Mouse (Mus musculus) forebrain, embryonic 11.5 days (tissue): ENCODE results near the gene Mafg. TPM values are rescaled to one million over a fixed set of nuclear protein-coding genes. Genes with fewer than 3 reads are reported as not detected.
"Not testable (repeated sequence)": the region's sequence is repeated elsewhere in the genome, so short reads cannot be mapped to it uniquely, and the experiment has no call there.

Experiments
- ATAC-seq: fragments of 200-750 bp; cut with Nextera tagmentation; replicated peaks from 2 replicates; pipeline ENCODE4 v1.8.0; 2017; ENCODE audit warnings: moderate TSS enrichment; ENCODE audit not compliant: low FRiP score
- DNase-seq: peaks from one replicate; pipeline ENCODE4 v3.0.0-alpha.2; 2017; ENCODE audit warnings: low spot score
- H3K27ac ChIP-seq: fragments of 300-500 bp; sonication (generic); 2 replicates; pipeline ENCODE4 v1.5.1; 2014; ENCODE audit warnings: low read depth, low read length
- H3K27me3 ChIP-seq: fragments of 300-500 bp; sonication (generic); 2 replicates; pipeline ENCODE4 v1.6.1; 2014; ENCODE audit warnings: mild to moderate bottlenecking, low read length, mixed read lengths; ENCODE audit not compliant: control insufficient read depth, insufficient read depth
- H3K36me3 ChIP-seq: fragments of 300-500 bp; sonication (generic); 2 replicates; pipeline ENCODE4 v1.6.1; 2014; ENCODE audit warnings: mild to moderate bottlenecking, low read length, moderate library complexity, mixed read lengths; ENCODE audit not compliant: control insufficient read depth, insufficient read depth
- H3K4me1 ChIP-seq: fragments of 300-500 bp; sonication (generic); replicated peaks from 2 replicates; pipeline ENCODE4 v1.6.1; 2014; ENCODE audit warnings: low read length, mixed read lengths; ENCODE audit not compliant: control insufficient read depth, insufficient read depth
- H3K4me2 ChIP-seq: fragments of 300-500 bp; sonication (generic); 2 replicates; pipeline ENCODE4 v1.6.1; 2014; ENCODE audit warnings: low read depth, mild to moderate bottlenecking, low read length, moderate library complexity, mixed read lengths; ENCODE audit not compliant: severe bottlenecking
- H3K4me3 ChIP-seq: fragments of 300-500 bp; sonication (generic); 2 replicates; pipeline ENCODE4 v1.5.1; 2014; ENCODE audit warnings: low read depth, low read length
- H3K9ac ChIP-seq: fragments of 300-500 bp; sonication (generic); 2 replicates; pipeline ENCODE4 v1.6.1; 2014; ENCODE audit warnings: low read length
- H3K9me3 ChIP-seq: fragments of 300-500 bp; sonication (generic); 2 replicates; pipeline ENCODE4 v1.6.1; 2016; ENCODE audit warnings: low read length, mixed read lengths; ENCODE audit not compliant: control insufficient read depth
- WGBS: fragments of 180-500 bp; shearing (Covaris S2); extraction: QIAGEN DNeasy Blood & Tissue Kit; methylation state at CpG from one replicate; pipeline ENCODE4 v1.1.7; 2014; 5-methylcytosine and 5-hydroxymethylcytosine counted together
- polyA plus RNA-seq: library from polyadenylated mRNA; unstranded; fragments of >200 nt; fragmentation: Nextera tagmentation; extraction: Ambion mirVana; gene quantifications from 2 replicates; pipeline ENCODE4 v1.2.1, GENCODE M21; 2014

Mafg gene
- polyA plus RNA-seq, 1 experiment from 2014 or later = 25.5 TPM

DNA sequence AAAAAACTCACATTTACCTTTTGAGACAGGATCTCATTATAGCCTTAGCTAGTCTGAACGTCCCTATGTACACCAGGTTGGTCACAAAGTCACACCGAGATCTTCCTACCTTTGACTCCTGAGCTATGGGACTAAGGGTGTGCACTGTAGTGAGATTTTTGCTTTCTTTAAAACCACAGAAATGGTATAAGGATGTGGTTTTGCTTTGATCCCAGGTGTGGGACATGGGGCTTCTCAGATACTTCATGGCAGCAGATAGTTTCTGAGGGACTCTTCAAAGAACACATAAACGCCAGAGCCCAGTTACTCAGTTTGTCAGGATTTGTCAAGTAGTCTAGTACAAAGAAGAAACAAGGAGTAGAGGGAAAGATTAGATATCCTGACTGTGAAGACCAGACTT is 32.7 kb downstream of the Mafg start:
- Histone ChIP-seq H3K4me1 (peaks cover 12% of the 10 kb centered on the region; the same call in 1 of the 2 replicates), H3K4me2 (no peak overlapping the region), H3K27ac (no peak overlapping the region), H3K4me3 (no peak overlapping the region), H3K9ac (no peak overlapping the region), H3K36me3 (peaks cover 15% of the 10 kb centered on the region; the same call in 1 of the 2 replicates), H3K27me3 (no peaks in the 10 kb centered on the region), H3K9me3 (no peaks in the 10 kb centered on the region)
- ATAC-seq (no peak), DNase-seq (no peak)
- 98% methylated on average over 3 of the region's 3 CpGs for WGBS

DNA sequence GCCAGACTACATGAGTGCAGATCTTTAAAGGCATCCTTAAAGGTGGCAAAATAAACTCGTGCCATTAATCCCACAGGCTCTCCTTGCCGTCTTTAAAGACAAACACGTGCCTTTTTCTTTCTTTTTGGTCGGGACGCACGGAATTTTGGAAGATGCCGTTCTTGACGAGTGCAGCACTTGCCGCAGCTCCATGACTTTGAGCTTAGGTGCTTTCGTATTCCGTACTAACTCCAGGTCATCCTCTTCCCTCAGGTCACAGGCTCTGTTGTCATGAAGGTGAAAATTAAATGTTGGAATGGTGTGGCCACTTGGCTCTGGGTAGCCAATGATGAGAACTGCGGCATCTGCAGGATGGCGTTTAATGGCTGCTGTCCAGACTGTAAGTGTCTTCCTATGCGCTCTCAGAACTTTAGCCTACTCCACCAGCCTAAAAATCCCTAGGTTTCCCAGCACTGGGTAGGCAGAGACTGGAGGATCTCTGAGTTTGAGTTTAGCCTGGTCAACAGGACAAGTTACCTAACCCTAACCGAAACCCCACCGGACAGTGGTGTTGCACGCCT is 34.3 kb downstream of the Mafg start:
- 53% methylated on average over 17 of the region's 17 CpGs for WGBS
- ATAC-seq = 0 out of 2 replicates have a peak, but pooled peaks have one; percentile 14
- H3K27ac ChIP-seq = peak overlapping the region; percentile 71; the same call in 1 of the 2 replicates
- H3K9me3 ChIP-seq = no peaks in the 10 kb centered on the region
- peak overlapping the region; percentile 99 for H3K4me2 ChIP-seq
- H3K4me3 ChIP-seq = peak overlapping the region; percentile 100
- peaks cover 22% of the 10 kb centered on the region; the same call in 1 of the 2 replicates for H3K36me3 ChIP-seq
- no peaks in the 10 kb centered on the region for H3K27me3 ChIP-seq
- H3K9ac ChIP-seq = peak overlapping the region; percentile 75
- no peak for DNase-seq
- H3K4me1 ChIP-seq = peaks cover 12% of the 10 kb centered on the region; the same call in 1 of the 2 replicates

DNA sequence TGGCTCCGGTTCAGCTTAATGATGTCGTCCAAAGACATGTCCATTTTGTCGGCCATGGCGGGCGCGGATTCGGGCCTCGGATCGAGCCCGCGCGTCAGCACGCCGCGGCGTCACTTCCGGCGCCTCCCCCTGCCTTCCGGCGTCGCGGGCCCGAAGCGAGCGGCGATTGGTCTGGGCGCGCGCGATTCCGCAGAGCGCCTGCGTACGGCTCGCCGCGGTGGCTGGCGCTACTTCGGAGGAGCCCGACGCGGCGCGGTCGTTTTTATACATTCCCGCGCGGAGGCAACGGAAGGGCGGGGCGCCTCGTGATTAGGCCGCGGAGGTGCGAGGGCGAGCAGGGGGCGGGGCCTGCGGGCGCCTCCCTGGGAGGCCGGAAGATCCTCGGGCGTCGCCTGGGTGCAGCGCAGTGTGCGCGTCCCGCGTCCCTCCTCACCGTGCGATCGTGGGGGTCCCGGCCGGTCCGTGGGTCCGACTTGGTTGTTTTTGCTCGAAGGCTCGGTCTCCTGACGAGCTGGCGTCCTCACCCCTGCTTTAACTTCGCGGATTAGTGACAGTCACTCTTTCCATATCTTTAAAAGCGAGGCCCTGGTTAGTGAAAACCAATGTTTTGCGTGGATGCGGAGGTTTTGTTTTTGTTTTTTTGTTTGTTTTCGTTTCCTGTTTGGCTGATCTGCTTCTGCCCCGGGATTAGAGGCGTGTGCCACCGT is 35.0 kb downstream of the Mafg start, which contains the start of the genes Alyref and Anapc11:
Gene Alyref, minus strand, starts transcription at position 83 of the 707 bp plus-strand sequence.
Gene Anapc11, plus strand, starts transcription at position 139 of the 707 bp plus-strand sequence.
- H3K4me2 ChIP-seq = peak within 1 kb of the TSS; percentile 99
- peaks cover 28% of the 10 kb centered on the region for H3K36me3 ChIP-seq
- DNase-seq (peak; percentile 97), ATAC-seq (peak; percentile 98)
- H3K9me3 ChIP-seq = no peaks in the 10 kb centered on the region
- H3K27ac ChIP-seq = peak within 1 kb of the TSS; percentile 74
- peak within 1 kb of the TSS; percentile 98 for H3K9ac ChIP-seq
- no peaks in the 10 kb centered on the region for H3K27me3 ChIP-seq
- peaks cover 12% of the 10 kb centered on the region; the same call in 1 of the 2 replicates for H3K4me1 ChIP-seq
- under 1% methylated on average over 76 of the region's 88 CpGs for WGBS
- H3K4me3 ChIP-seq = peak within 1 kb of the TSS; percentile 100

DNA sequence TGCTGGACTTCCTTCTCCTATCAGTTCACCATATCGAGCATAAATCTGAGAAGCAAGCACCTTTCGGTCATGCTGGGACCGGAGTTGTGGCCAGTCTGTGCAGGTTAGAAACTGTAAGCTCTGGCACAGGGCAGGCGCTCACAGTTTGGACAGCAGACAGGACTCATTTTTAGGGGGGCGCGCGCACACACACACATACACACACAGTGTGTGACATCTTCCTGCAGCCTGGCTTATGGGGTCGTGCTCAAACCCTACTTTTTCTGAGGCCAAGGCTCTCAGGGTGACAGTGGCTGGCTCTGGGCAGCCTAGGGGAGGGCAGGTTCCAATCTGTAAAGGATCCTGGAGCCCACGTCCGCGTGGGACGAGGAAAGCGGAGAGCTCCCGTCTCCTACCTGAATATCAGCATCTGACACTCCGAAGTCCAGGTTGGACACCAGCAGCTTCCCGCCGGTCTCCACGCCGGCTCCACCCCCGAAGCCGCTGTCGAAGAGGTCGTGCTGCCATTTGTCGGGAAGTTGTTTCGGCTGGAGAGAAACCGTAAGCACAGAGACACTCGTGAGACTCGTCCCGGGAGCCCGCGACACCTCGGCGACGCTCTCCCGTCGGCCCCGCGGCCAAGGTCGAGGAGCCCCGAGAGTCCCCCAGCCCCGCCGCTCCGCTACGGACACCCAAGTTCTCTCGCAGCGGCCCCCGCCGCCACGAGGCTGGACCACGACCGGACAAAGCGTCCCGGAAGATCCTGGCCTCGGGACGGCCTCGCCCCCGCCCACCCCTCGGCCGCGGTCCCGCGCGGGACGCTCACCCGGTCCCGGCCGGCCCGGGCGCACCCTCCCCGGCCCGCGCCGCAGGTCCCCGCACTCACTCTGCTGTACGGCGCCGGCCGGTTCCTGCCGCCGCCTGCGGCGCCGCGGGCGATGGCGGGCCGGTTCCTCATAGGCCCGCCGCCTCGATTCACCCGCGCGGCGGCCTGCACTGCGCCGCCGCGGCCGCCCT is 35.9 kb downstream of the Mafg start:
- 5% methylated on average over 93 of the region's 99 CpGs for WGBS
- H3K27me3 ChIP-seq = no peaks in the 10 kb centered on the region
- no peaks in the 10 kb centered on the region for H3K9me3 ChIP-seq
- peaks cover 12% of the 10 kb centered on the region; the same call in 1 of the 2 replicates for H3K4me1 ChIP-seq
- H3K4me3 ChIP-seq = peak overlapping the region; percentile 100
- ATAC-seq = no peak; the same call in 1 of the 2 replicates
- H3K9ac ChIP-seq = peak overlapping the region; percentile 98
- DNase-seq = peak; percentile 67
- H3K27ac ChIP-seq = peak overlapping the region; percentile 74
- H3K36me3 ChIP-seq = peaks cover 31% of the 10 kb centered on the region
- H3K4me2 ChIP-seq = peak overlapping the region; percentile 99

DNA sequence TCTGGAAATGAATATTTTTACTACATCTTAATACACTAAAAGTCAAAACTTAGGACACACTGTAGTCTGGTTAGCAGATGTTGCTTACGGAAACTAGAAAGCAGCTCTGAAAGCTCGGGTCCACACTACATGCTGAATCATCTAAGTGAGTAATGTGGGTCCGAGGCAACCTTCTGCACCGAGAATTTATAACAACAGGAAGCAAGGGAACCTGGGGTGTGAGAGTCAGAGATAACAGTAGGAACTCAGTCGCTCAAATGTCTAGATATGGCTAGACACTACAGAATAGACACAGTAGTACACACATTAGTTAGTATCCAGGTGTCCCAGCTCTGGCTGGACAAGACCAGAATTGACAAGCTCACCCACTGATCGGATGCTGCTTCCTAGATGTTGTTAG is 44.9 kb downstream of the Mafg start:
- Histone ChIP-seq H3K36me3 (peaks cover 38% of the 10 kb centered on the region), H3K4me3 (no peak overlapping the region), H3K9ac (no peak overlapping the region), H3K27me3 (no peaks in the 10 kb centered on the region), H3K4me2 (no peak overlapping the region), H3K4me1 (no peaks in the 10 kb centered on the region), H3K27ac (no peak overlapping the region), H3K9me3 (peaks cover 3% of the 10 kb centered on the region; the same call in 1 of the 2 replicates)
- no peak for DNase-seq
- no peak for ATAC-seq
- 91% methylated on average over 6 of the region's 6 CpGs for WGBS

GRCm38 (mm10) chr11:120583937-120584336 is 49.5 kb downstream of the Mafg start:
- peaks cover 10% of the 10 kb centered on the region for H3K4me1 ChIP-seq
- H3K9ac ChIP-seq = no peak overlapping the region
- H3K9me3 ChIP-seq = peaks cover 3% of the 10 kb centered on the region; the same call in 1 of the 2 replicates
- no peak overlapping the region for H3K4me2 ChIP-seq
- peaks cover 29% of the 10 kb centered on the region for H3K36me3 ChIP-seq
- H3K4me3 ChIP-seq = no peak overlapping the region
- no peak for DNase-seq
- no peaks in the 10 kb centered on the region for H3K27me3 ChIP-seq
- no peak for ATAC-seq
- H3K27ac ChIP-seq = no peak overlapping the region
- 94% methylated on average over 1 of the region's 1 CpGs for WGBS

DNA sequence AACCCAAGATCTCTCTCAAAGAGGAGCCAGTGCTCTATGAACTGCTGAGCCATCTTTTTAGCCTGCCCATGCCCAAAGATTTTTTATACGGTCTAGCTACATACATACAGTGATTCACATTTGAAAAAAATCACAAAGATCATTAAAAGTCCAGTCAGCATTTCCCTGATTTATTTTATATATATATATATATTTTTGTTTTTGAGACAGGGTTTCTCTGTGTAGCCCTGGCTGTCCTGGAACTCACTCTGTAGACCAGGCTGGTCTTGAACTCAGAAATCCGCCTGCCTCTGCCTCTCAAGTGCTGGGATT is 50.5 kb downstream of the Mafg start:
- Histone ChIP-seq H3K4me1 (peaks cover 10% of the 10 kb centered on the region), H3K36me3 (peaks cover 30% of the 10 kb centered on the region)
- not testable (repeated sequence) for H3K27ac ChIP-seq, H3K27me3 ChIP-seq, DNase-seq, H3K4me3 ChIP-seq, H3K9me3 ChIP-seq, H3K4me2 ChIP-seq, H3K9ac ChIP-seq, ATAC-seq
- 81% methylated on average over 2 of the region's 2 CpGs for WGBS
